Comparison of ENCODE assay signal across 10 mouse cellular contexts in genomic region chr12:31913614-31914013, GRCm38 (mm10). TPM values are rescaled to one million over a fixed set of nuclear protein-coding genes. Genes with fewer than 3 reads are reported as not detected.
DNase-seq lines count a peak whose midpoint lies in the region; ATAC-seq and TF ChIP-seq lines count a peak whose summit lies in the region.
"Had no signal": no experiment of that assay in that cellular context is flagged by ENCODE, and none has a peak within 500 bp of the region (broad histone marks: within the 10 kb centered on the region; RNA-seq: fewer than 3 reads in every experiment).

No protein-coding gene starts in this region.

- peak; percentile 65; the same call in 1 of the 2 replicates for ATAC-seq in hindbrain, postnatal 0 days
- ATAC-seq in hindbrain, embryonic 14.5 days (ENCODE audit: low FRiP score): no peak
- no peak for ATAC-seq in heart, embryonic 13.5 days (ENCODE audit: extremely low read depth, insufficient number of reproducible peaks, low FRiP score, low TSS enrichment)
- no peak for ATAC-seq in erythroblast, adult 5-6 weeks (replicated peaks; ENCODE audit: low FRiP score, poor library complexity, severe bottlenecking)
- ATAC-seq: midbrain, embryonic 15.5 days had no signal

- no peak overlapping the region for H3K4me3 ChIP-seq in hindbrain, postnatal 0 days (ENCODE audit: low read length)
- H3K4me3 ChIP-seq in hindbrain, embryonic 14.5 days (replicated peaks; ENCODE audit: low read length): no peak overlapping the region
- no peak overlapping the region for H3K4me3 ChIP-seq in heart, embryonic 13.5 days
- H3K4me3 ChIP-seq: midbrain, embryonic 15.5 days had no signal

- no peak overlapping the region for H3K4me2 ChIP-seq in hindbrain, postnatal 0 days (ENCODE audit: low read depth, low read length)
- H3K4me2 ChIP-seq in hindbrain, embryonic 14.5 days (replicated peaks): no peak overlapping the region
- H3K4me2 ChIP-seq in heart, embryonic 13.5 days: no peak overlapping the region
- H3K4me2 ChIP-seq: midbrain, embryonic 15.5 days had no signal

- H3K9ac ChIP-seq in hindbrain, postnatal 0 days (replicated peaks; ENCODE audit: low read length): no peak overlapping the region
- no peak overlapping the region for H3K9ac ChIP-seq in hindbrain, embryonic 14.5 days
- no peak overlapping the region for H3K9ac ChIP-seq in heart, embryonic 13.5 days
- H3K9ac ChIP-seq: midbrain, embryonic 15.5 days had no signal

- no peaks in the 10 kb centered on the region for H3K4me1 ChIP-seq in hindbrain, postnatal 0 days (ENCODE audit: insufficient read depth, low read length)
- H3K4me1 ChIP-seq in hindbrain, embryonic 14.5 days (replicated peaks; ENCODE audit: control insufficient read depth, insufficient read depth, low read length): no peaks in the 10 kb centered on the region
- peaks cover 22% of the 10 kb centered on the region for H3K4me1 ChIP-seq in heart, embryonic 13.5 days
- H3K4me1 ChIP-seq: midbrain, embryonic 15.5 days had no signal

- H3K36me3 ChIP-seq in hindbrain, postnatal 0 days (ENCODE audit: insufficient read depth, low read length): no peaks in the 10 kb centered on the region
- H3K36me3 ChIP-seq in hindbrain, embryonic 14.5 days (replicated peaks; ENCODE audit: control insufficient read depth, insufficient read depth): no peaks in the 10 kb centered on the region
- H3K36me3 ChIP-seq in heart, embryonic 13.5 days: peaks cover 8% of the 10 kb centered on the region; the same call in 1 of the 2 replicates
- H3K36me3 ChIP-seq: midbrain, embryonic 15.5 days had no signal

- no peaks in the 10 kb centered on the region for H3K27me3 ChIP-seq in hindbrain, postnatal 0 days (ENCODE audit: insufficient read depth, low read length)
- H3K27me3 ChIP-seq in hindbrain, embryonic 14.5 days (ENCODE audit: control insufficient read depth, insufficient read depth, low read length): no peaks in the 10 kb centered on the region
- H3K27me3 ChIP-seq in heart, embryonic 13.5 days (replicated peaks): no peaks in the 10 kb centered on the region
- H3K27me3 ChIP-seq: midbrain, embryonic 15.5 days had no signal

- DNase-seq in hindbrain, postnatal 0 days (ENCODE audit: low spot score): no peak
- DNase-seq in hindbrain, embryonic 14.5 days (ENCODE audit: low spot score): no peak
- DNase-seq in NIH3T3 (ENCODE audit: low read depth): peak; percentile 86
- peak; percentile 84 for DNase-seq in cerebellum, adult 8-10 months
- no peak for DNase-seq in right cerebral cortex, postnatal 4 days
- DNase-seq in thymus, postnatal 36 days: no peak
- DNase-seq: right cerebral cortex, postnatal 25 days had no signal

- H3K9me3 ChIP-seq in hindbrain, postnatal 0 days (ENCODE audit: low read length): no peaks in the 10 kb centered on the region
- H3K9me3 ChIP-seq in hindbrain, embryonic 14.5 days (ENCODE audit: control insufficient read depth, low read length): no peaks in the 10 kb centered on the region
- no peaks in the 10 kb centered on the region for H3K9me3 ChIP-seq in heart, embryonic 13.5 days
- H3K9me3 ChIP-seq: midbrain, embryonic 15.5 days had no signal

- 50% methylated on average over 4 of the region's 4 CpGs for WGBS in hindbrain, postnatal 0 days
- WGBS in hindbrain, embryonic 14.5 days: 77% methylated on average over 4 of the region's 4 CpGs
- 26% methylated on average over 4 of the region's 4 CpGs for WGBS in heart, embryonic 13.5 days

- no peak for TF ChIP-seq CTCF in hindbrain, postnatal 0 days (IDR thresholded peaks at IDR 0.05; ENCODE audit: low read depth)

- peak overlapping the region; percentile 15; the same call in 1 of the 2 replicates for H3K27ac ChIP-seq in hindbrain, postnatal 0 days
- H3K27ac ChIP-seq in hindbrain, embryonic 14.5 days: no peak overlapping the region
- H3K27ac ChIP-seq in heart, embryonic 13.5 days (replicated peaks): peak overlapping the region; percentile 25; the same call in 1 of the 2 replicates
- H3K27ac ChIP-seq: midbrain, embryonic 15.5 days had no signal

RNA-seq across cellular contexts. Expression of gene Hbp1, which starts 36.7 kb away (rescaled TPM):
- total RNA-seq in hindbrain, postnatal 0 days (2014; rRNA removed): 49.7 and 50.5 TPM in 2 replicates
- 40.3 and 41.9 TPM in 2 replicates for polyA plus RNA-seq in hindbrain, postnatal 0 days (2015; fragmentation: Nextera tagmentation; extraction: Ambion mirVana)
- 49.0 and 51.5 TPM in 2 replicates for polyA plus RNA-seq in hindbrain, embryonic 14.5 days (2014; fragmentation: Nextera tagmentation; extraction: Ambion mirVana)
- polyA plus RNA-seq in heart, embryonic 13.5 days (2015; fragmentation: Nextera tagmentation; extraction: Ambion mirVana): 89.2 and 95.3 TPM in 2 replicates
- 323 and 325 TPM in 2 replicates for total RNA-seq in erythroblast, adult 5-6 weeks (2015; ENCODE audit: low replicate concordance)
- 332 and 347 TPM in 2 replicates for total RNA-seq in erythroblast, adult 5-6 weeks (2017; ENCODE audit: low replicate concordance)

Comparison
In these comparisons a context has a peak if more than half of its experiments do, and no peak if none do; other contexts are left out.
1. DNase-seq: peak in NIH3T3 (single experiment) and cerebellum, adult 8-10 months (single experiment); none in hindbrain, postnatal 0 days (single experiment), hindbrain, embryonic 14.5 days (single experiment), right cerebral cortex, postnatal 4 days (single experiment) and thymus, postnatal 36 days (0 of 2).